Mouse (Mus musculus) kidney, embryonic 16.5 days (tissue): Measurements from ENCODE around the gene Psmb2. TPM values are rescaled to one million over a fixed set of nuclear protein-coding genes. Genes with fewer than 3 reads are reported as not detected.

Source experiments
- ATAC-seq: fragments of 200-750 bp; cut with Nextera tagmentation; 2 replicates; pipeline ENCODE4 v1.8.0; 2017; ENCODE audit warnings: moderate TSS enrichment; ENCODE audit not compliant: low FRiP score, low TSS enrichment
- H3K27ac ChIP-seq: fragments of 300-500 bp; sonication (generic); 2 replicates; pipeline ENCODE4 v1.5.1; 2014; ENCODE audit warnings: low read length
- H3K27me3 ChIP-seq: fragments of 300-500 bp; sonication (generic); 2 replicates; pipeline ENCODE4 v1.6.1; 2014; ENCODE audit warnings: low read length, control low read depth, mixed read lengths; ENCODE audit not compliant: insufficient read depth
- H3K36me3 ChIP-seq: fragments of 300-500 bp; sonication (generic); 2 replicates; pipeline ENCODE4 v1.6.1; 2014; ENCODE audit warnings: low read length, control low read depth, mixed read lengths; ENCODE audit not compliant: insufficient read depth
- H3K4me1 ChIP-seq: fragments of 300-500 bp; sonication (generic); 2 replicates; pipeline ENCODE4 v1.6.1; 2014; ENCODE audit warnings: low read length, control low read depth, mixed read lengths; ENCODE audit not compliant: insufficient read depth
- H3K4me2 ChIP-seq: fragments of 300-500 bp; sonication (generic); replicated peaks from 2 replicates; pipeline ENCODE4 v1.6.1; 2014; ENCODE audit warnings: low read depth, low read length
- H3K4me3 ChIP-seq: fragments of 300-500 bp; sonication (generic); 2 replicates; pipeline ENCODE4 v1.5.1; 2014; ENCODE audit warnings: mild to moderate bottlenecking, low read length
- H3K9ac ChIP-seq: fragments of 300-500 bp; sonication (generic); replicated peaks from 2 replicates; pipeline ENCODE4 v1.6.1; 2014; ENCODE audit warnings: low read length
- H3K9me3 ChIP-seq: fragments of 300-500 bp; sonication (generic); 2 replicates; pipeline ENCODE4 v1.6.1; 2016; ENCODE audit warnings: low read length, control low read depth
- WGBS: fragments of 180-500 bp; shearing (Covaris S2); extraction: QIAGEN DNeasy Blood & Tissue Kit; methylation state at CpG from one replicate; pipeline ENCODE4 v1.1.7; 2014; 5-methylcytosine and 5-hydroxymethylcytosine counted together
- polyA plus RNA-seq: library from polyadenylated mRNA; unstranded; fragments of >200 nt; fragmentation: Nextera tagmentation; extraction: Ambion mirVana; gene quantifications from 2 replicates; pipeline ENCODE4 v1.2.1, GENCODE M21; 2015

The Psmb2 gene
- 457 and 483 TPM in 2 replicates for polyA plus RNA-seq

GRCm38 (mm10) chr4:126677054-126678003 is at the start of gene Psmb2:
Gene Psmb2, plus strand, starts transcription at chr4:126677630.
- H3K4me2 ChIP-seq = peak within 1 kb of the TSS; percentile 87

DNA sequence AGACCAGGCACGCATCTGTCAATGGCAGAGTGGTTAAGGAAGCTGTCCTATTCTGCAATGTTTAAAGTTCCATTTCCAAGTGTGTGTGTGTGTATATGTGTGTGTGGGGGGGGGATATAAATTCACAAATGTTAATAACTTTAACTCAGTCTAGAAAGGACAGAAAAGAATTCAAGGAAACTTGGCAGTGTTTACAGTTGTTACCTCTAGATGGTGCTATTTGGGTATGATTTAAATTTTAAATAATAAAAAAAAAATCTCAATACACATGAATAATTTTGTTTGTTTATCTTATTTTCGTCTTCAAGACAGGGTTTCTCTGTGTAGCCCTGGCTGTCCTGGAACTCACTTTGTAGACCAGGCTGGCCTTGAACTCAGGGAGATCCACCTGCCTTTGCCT is 45.5 kb upstream of the Psmb2 start:
- WGBS = 40% methylated on average over 2 of the region's 2 CpGs

More at GRCm38 (mm10) chr4:126677054-126678003, at the start of gene Psmb2:
- 3% methylated on average over 48 of the region's 48 CpGs for WGBS
- Histone ChIP-seq H3K27ac (peak within 1 kb of the TSS; percentile 80), H3K36me3 (no peaks in the 10 kb centered on the region), H3K9ac (peak within 1 kb of the TSS; percentile 99), H3K4me3 (peak within 1 kb of the TSS; percentile 99), H3K4me1 (0 out of 2 replicates have a peak, but pooled peaks cover 4% of the 10 kb centered on the region), H3K9me3 (no peaks in the 10 kb centered on the region), H3K27me3 (no peaks in the 10 kb centered on the region)
- peak; percentile 99 for ATAC-seq

GRCm38 (mm10) chr4:126632668-126633067 is 44.8 kb upstream of the Psmb2 start:
- WGBS = 61% methylated on average over 3 of the region's 3 CpGs
- Histone ChIP-seq H3K9me3 (no peaks in the 10 kb centered on the region), H3K36me3 (no peaks in the 10 kb centered on the region), H3K4me3 (no peak overlapping the region), H3K27ac (no peak overlapping the region), H3K4me1 (no peaks in the 10 kb centered on the region), H3K4me2 (no peak overlapping the region), H3K27me3 (peaks cover 21% of the 10 kb centered on the region), H3K9ac (no peak overlapping the region)
- no peak for ATAC-seq

More for the DNA sequence above, 45.5 kb upstream of the Psmb2 start:
- Histone ChIP-seq H3K4me1 (peaks cover 5% of the 10 kb centered on the region; the same call in 1 of the 2 replicates), H3K9ac (no peak overlapping the region), H3K36me3 (no peaks in the 10 kb centered on the region), H3K27ac (no peak overlapping the region), H3K27me3 (peaks cover 15% of the 10 kb centered on the region), H3K4me2 (no peak overlapping the region), H3K4me3 (no peak overlapping the region), H3K9me3 (no peaks in the 10 kb centered on the region)
- ATAC-seq = no peak

- no peaks in the 10 kb centered on the region for H3K9me3 ChIP-seq
- H3K27me3 ChIP-seq = peaks cover 30% of the 10 kb centered on the region
Observed at GRCm38 (mm10) chr4:126636330-126636729, 41.1 kb upstream of the Psmb2 start.

DNA sequence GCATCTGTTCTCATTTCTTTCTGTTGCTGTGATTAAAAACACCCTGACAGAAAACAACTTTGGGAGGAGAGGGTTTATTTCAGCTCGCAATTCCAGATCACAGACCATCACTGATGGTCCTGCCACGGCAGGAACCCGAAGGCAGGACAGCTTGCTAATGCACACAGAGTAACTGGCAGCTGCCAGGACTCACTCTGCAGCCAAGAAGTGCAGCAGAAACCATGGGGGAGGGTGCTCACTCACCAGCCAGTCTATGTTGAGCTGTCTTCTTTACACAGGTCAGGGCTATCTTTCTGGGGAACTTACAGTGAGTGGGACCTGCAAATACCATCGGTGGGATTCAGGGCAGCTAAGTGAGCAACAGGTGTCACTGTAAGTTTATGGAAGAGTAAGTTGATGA is 40.0 kb upstream of the Psmb2 start:
- 59% methylated on average over 4 of the region's 4 CpGs for WGBS
- no peak overlapping the region for H3K27ac ChIP-seq
- no peaks in the 10 kb centered on the region for H3K36me3 ChIP-seq
- no peak overlapping the region for H3K4me3 ChIP-seq
- H3K4me1 ChIP-seq = no peaks in the 10 kb centered on the region
- no peak for ATAC-seq
- H3K9ac ChIP-seq = no peak overlapping the region
- H3K4me2 ChIP-seq = no peak overlapping the region
- no peaks in the 10 kb centered on the region for H3K9me3 ChIP-seq
- peaks cover 34% of the 10 kb centered on the region for H3K27me3 ChIP-seq

More at GRCm38 (mm10) chr4:126636330-126636729, 41.1 kb upstream of the Psmb2 start:
- Histone ChIP-seq H3K36me3 (no peaks in the 10 kb centered on the region), H3K4me1 (no peaks in the 10 kb centered on the region), H3K4me2 (no peak overlapping the region), H3K4me3 (no peak overlapping the region), H3K9ac (no peak overlapping the region), H3K27ac (no peak overlapping the region)
- 15% methylated on average over 11 of the region's 11 CpGs for WGBS
- ATAC-seq = no peak

GRCm38 (mm10) chr4:126639339-126639738 is 38.1 kb upstream of the Psmb2 start:
- 53% methylated on average over 7 of the region's 7 CpGs for WGBS
- Histone ChIP-seq H3K4me1 (no peaks in the 10 kb centered on the region), H3K9me3 (no peaks in the 10 kb centered on the region), H3K4me2 (no peak overlapping the region), H3K9ac (no peak overlapping the region), H3K27ac (no peak overlapping the region), H3K36me3 (no peaks in the 10 kb centered on the region), H3K27me3 (peaks cover 34% of the 10 kb centered on the region), H3K4me3 (no peak overlapping the region)
- ATAC-seq = no peak

DNA sequence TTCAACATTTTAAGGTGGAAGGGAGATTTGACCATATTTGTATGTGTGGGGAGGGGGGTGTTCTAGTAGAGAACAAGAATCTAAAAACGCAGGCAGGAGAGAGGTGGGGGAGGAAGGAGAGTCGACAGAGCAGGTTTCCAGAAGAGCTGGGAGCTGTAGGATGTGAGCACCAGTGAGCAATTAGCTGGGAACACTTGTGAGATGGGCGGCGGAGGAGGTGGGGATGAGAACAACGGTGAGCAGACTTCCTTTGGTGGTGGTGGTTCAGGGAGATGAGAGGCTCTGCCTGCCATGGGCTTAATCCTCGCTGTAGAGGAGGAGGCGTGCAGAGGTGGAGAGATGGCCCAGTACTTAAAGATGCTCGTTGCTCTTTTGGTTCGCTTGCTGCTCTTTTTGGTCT is 35.5 kb upstream of the Psmb2 start:
- Histone ChIP-seq H3K27ac (no peak overlapping the region), H3K4me3 (no peak overlapping the region), H3K9me3 (no peaks in the 10 kb centered on the region), H3K36me3 (no peaks in the 10 kb centered on the region), H3K4me1 (no peaks in the 10 kb centered on the region), H3K9ac (no peak overlapping the region), H3K27me3 (peaks cover 26% of the 10 kb centered on the region), H3K4me2 (no peak overlapping the region)
- 25% methylated on average over 9 of the region's 9 CpGs for WGBS
- no peak for ATAC-seq

DNA sequence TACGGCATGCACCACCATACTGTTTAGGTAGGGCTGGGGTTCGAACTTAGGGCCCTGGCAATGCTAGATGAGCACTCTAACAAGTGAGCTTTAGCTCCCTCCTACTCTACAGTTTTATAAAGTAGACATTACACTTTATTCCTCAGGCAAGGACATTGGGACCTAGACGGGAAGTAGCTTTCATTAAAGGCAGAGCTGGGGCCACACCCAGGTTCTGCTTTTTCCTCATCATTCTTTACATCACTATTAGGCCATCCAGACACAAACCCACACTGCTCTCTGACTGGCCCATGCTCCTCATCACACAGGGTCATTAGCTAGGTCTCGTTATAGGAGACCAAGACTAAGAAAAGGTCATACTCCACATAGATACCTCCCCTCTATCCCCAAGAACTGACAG is 33.6 kb upstream of the Psmb2 start:
- 60% methylated on average over 4 of the region's 4 CpGs for WGBS

DNA sequence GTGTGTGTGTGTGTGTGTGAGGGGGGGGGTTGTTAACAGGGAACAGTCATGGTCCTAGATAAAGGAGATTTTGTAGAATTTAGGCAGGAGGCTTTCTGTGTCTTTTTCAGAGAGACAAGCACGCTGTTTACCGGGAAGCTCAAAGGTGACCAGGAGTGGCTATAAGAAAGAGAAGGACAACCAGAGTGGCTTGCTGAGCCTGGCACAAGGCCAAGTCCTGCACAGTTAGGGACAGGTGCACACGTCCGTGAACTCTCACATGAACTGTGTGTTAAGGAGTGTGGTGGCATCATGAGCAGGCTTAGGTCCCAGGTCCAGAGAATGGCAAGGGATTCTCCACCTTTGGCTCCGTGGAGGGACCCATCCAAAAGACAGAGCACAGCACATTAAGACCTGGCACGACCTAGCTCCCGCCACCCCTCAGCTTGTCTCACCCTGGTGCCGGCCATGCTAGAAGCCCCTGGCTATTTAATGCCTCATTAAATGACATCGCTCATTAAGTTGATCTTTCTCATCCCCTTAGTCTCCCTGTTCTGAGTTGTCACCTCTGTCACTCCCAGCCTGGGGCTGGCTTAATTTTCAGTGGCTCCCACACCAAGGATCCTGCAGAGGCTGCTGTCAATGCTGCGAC is 33.0 kb upstream of the Psmb2 start:
- Histone ChIP-seq H3K36me3 (no peaks in the 10 kb centered on the region), H3K4me3 (no peak overlapping the region), H3K9ac (no peak overlapping the region), H3K9me3 (no peaks in the 10 kb centered on the region), H3K4me1 (no peaks in the 10 kb centered on the region), H3K27ac (no peak overlapping the region), H3K4me2 (no peak overlapping the region), H3K27me3 (peaks cover 29% of the 10 kb centered on the region)
- peak; percentile 77 for ATAC-seq
- WGBS = 33% methylated on average over 10 of the region's 10 CpGs

More for the DNA sequence above, 33.6 kb upstream of the Psmb2 start:
- Histone ChIP-seq H3K27me3 (peaks cover 30% of the 10 kb centered on the region), H3K9me3 (no peaks in the 10 kb centered on the region), H3K9ac (no peak overlapping the region), H3K27ac (no peak overlapping the region), H3K4me1 (no peaks in the 10 kb centered on the region), H3K4me3 (no peak overlapping the region), H3K4me2 (no peak overlapping the region), H3K36me3 (no peaks in the 10 kb centered on the region)
- no peak for ATAC-seq
